Mouse (Mus musculus) ZHBTc4 (cell line): ENCODE results near the gene Cacna2d2.

Experiments
- DNase-seq: peaks from one replicate; pipeline ENCODE4 v3.0.0-alpha.2; 2011; ENCODE audit warnings: low read depth, low spot score

The Cacna2d2 gene

GRCm38 (mm10) chr9:107538711-107539110 is 139.3 kb downstream of the Cacna2d2 start:
- no peak for DNase-seq

- no peak for DNase-seq
Measured at GRCm38 (mm10) chr9:107539940-107540339, 140.5 kb downstream of the Cacna2d2 start.

- no peak for DNase-seq
Measured at GRCm38 (mm10) chr9:107540420-107540819, 141.0 kb downstream of the Cacna2d2 start.

GRCm38 (mm10) chr9:107541005-107541404 is 141.6 kb downstream of the Cacna2d2 start:
- DNase-seq = no peak

- DNase-seq = peak; percentile 98
Measured at GRCm38 (mm10) chr9:107541474-107542351, 142.3 kb downstream of the Cacna2d2 start, which contains the start of the genes Cyb561d2 and Nprl2. Gene Cyb561d2, minus strand, starts transcription at chr9:107542193. Gene Nprl2, plus strand, starts transcription at chr9:107542226.

- DNase-seq = no peak
Measured at GRCm38 (mm10) chr9:107542352-107542686, 142.9 kb downstream of the Cacna2d2 start.

- DNase-seq = peak; percentile 54
Measured at GRCm38 (mm10) chr9:107542721-107543120, 143.3 kb downstream of the Cacna2d2 start.

- no peak for DNase-seq
Measured at GRCm38 (mm10) chr9:107543299-107543698, 143.9 kb downstream of the Cacna2d2 start.

GRCm38 (mm10) chr9:107544196-107544700 is 144.8 kb downstream of the Cacna2d2 start:
- no peak for DNase-seq

- no peak for DNase-seq
Measured at GRCm38 (mm10) chr9:107544729-107545128, 145.3 kb downstream of the Cacna2d2 start.

GRCm38 (mm10) chr9:107545199-107545598 is 145.8 kb downstream of the Cacna2d2 start:
- DNase-seq = no peak

GRCm38 (mm10) chr9:107545602-107546001 is 146.2 kb downstream of the Cacna2d2 start:
- peak; percentile 83 for DNase-seq

GRCm38 (mm10) chr9:107547026-107547425 is 147.6 kb downstream of the Cacna2d2 start, which contains the start of gene Zmynd10:
Gene Zmynd10, plus strand, starts transcription at chr9:107547298.
- DNase-seq = peak; percentile 90

GRCm38 (mm10) chr9:107547957-107548356 is 148.5 kb downstream of the Cacna2d2 start:
- no peak for DNase-seq

GRCm38 (mm10) chr9:107548820-107549219 is 149.4 kb downstream of the Cacna2d2 start:
- no peak for DNase-seq

- DNase-seq = no peak
Measured at GRCm38 (mm10) chr9:107549297-107550074, 150.1 kb downstream of the Cacna2d2 start.

- peak; percentile 60 for DNase-seq
Measured at GRCm38 (mm10) chr9:107550491-107551116, 151.2 kb downstream of the Cacna2d2 start.

- DNase-seq = peak; percentile 63
Measured at GRCm38 (mm10) chr9:107551117-107551889, 151.9 kb downstream of the Cacna2d2 start, which contains the start of gene Rassf1. Gene Rassf1, plus strand, starts transcription at chr9:107551555.

- DNase-seq = no peak
Measured at GRCm38 (mm10) chr9:107551890-107552355, 152.5 kb downstream of the Cacna2d2 start.

GRCm38 (mm10) chr9:107552690-107553393 is 153.4 kb downstream of the Cacna2d2 start:
- DNase-seq = no peak
